Mouse (Mus musculus): ENCODE measurements around the gene Phactr1. TPM values are rescaled to one million over a fixed set of nuclear protein-coding genes. Genes with fewer than 3 reads are reported as not detected.

The Phactr1 gene
- total RNA-seq, 2 experiments from 2014 or later = 453 to 512 TPM

- H3K4me3 ChIP-seq = no peak overlapping the region
- intact Hi-C loops (cut with DNase I) = no loop called here
- DNase-seq (ENCODE audit: extremely low spot score in 1 of 2, low spot score in 2 of 2) = no peak
- H3K27ac ChIP-seq = no peak overlapping the region
- TF ChIP-seq CTCF (IDR thresholded peaks at IDR 0.05) = no peak
Measured at GRCm38 (mm10) chr13:43123895-43124682, 443.7 kb downstream of the Phactr1 start.

GRCm38 (mm10) chr13:43124683-43125074 lies 444.3 kb downstream of the Phactr1 start:
- no peak for TF ChIP-seq CTCF (IDR thresholded peaks at IDR 0.05)
- no peak overlapping the region for H3K27ac ChIP-seq
- no peak for DNase-seq (ENCODE audit: extremely low spot score in 1 of 2, low spot score in 2 of 2)
- no peak overlapping the region for H3K4me3 ChIP-seq
- intact Hi-C loops (cut with DNase I) = no loop called here

- H3K27ac ChIP-seq = no peak overlapping the region
- intact Hi-C loops (cut with DNase I) = no loop called here
Measured at GRCm38 (mm10) chr13:43130161-43130560, 449.7 kb downstream of the Phactr1 start.

GRCm38 (mm10) chr13:43131741-43132191 lies 451.3 kb downstream of the Phactr1 start:
- Histone ChIP-seq H3K4me3 (no peak overlapping the region), H3K27ac (no peak overlapping the region)
- intact Hi-C loops (cut with DNase I) = no loop called here
- DNase-seq (ENCODE audit: extremely low spot score in 1 of 2, low spot score in 2 of 2) = no peak
- TF ChIP-seq CTCF (IDR thresholded peaks at IDR 0.05) = no peak

More at GRCm38 (mm10) chr13:43130161-43130560, 449.7 kb downstream of the Phactr1 start:
- no peak for DNase-seq (ENCODE audit: extremely low spot score in 1 of 2, low spot score in 2 of 2)
- TF ChIP-seq CTCF (IDR thresholded peaks at IDR 0.05) = no peak
- H3K4me3 ChIP-seq = no peak overlapping the region

GRCm38 (mm10) chr13:43132859-43133258 lies 452.4 kb downstream of the Phactr1 start:
- H3K27ac ChIP-seq = no peak overlapping the region
- DNase-seq (ENCODE audit: extremely low spot score in 1 of 2, low spot score in 2 of 2) = no peak
- H3K4me3 ChIP-seq = no peak overlapping the region
- intact Hi-C loops (cut with DNase I) = no loop called here
- no peak for TF ChIP-seq CTCF (IDR thresholded peaks at IDR 0.05)

- TF ChIP-seq CTCF (IDR thresholded peaks at IDR 0.05) = no peak
- intact Hi-C loops (cut with DNase I) = no loop called here
- Histone ChIP-seq H3K4me3 (no peak overlapping the region), H3K27ac (no peak overlapping the region)
- DNase-seq (ENCODE audit: extremely low spot score in 1 of 2, low spot score in 2 of 2) = no peak
Measured at GRCm38 (mm10) chr13:43133400-43133799, 453.0 kb downstream of the Phactr1 start.

- DNase-seq (ENCODE audit: extremely low spot score in 1 of 2, low spot score in 2 of 2) = no peak
- no peak overlapping the region for H3K27ac ChIP-seq
- H3K4me3 ChIP-seq = no peak overlapping the region
- intact Hi-C loops (cut with DNase I) = no loop called here
- TF ChIP-seq CTCF (IDR thresholded peaks at IDR 0.05) = no peak
Measured at GRCm38 (mm10) chr13:43134468-43134867, 454.0 kb downstream of the Phactr1 start.

- TF ChIP-seq CTCF (IDR thresholded peaks at IDR 0.05) = no peak
- Histone ChIP-seq H3K27ac (peak overlapping the region; percentile 51), H3K4me3 (no peak overlapping the region)
- DNase-seq (ENCODE audit: extremely low spot score in 1 of 2, low spot score in 2 of 2) = no peak
- intact Hi-C loops (cut with DNase I) = no loop called here
Measured at GRCm38 (mm10) chr13:43144720-43145418, 464.4 kb downstream of the Phactr1 start.

- Histone ChIP-seq H3K4me3 (no peak overlapping the region), H3K27ac (no peak overlapping the region)
- no peak for TF ChIP-seq CTCF (IDR thresholded peaks at IDR 0.05)
- intact Hi-C loops (cut with DNase I) = no loop called here
- DNase-seq (ENCODE audit: extremely low spot score in 1 of 2, low spot score in 2 of 2) = no peak
Measured at GRCm38 (mm10) chr13:43146515-43147258, 466.3 kb downstream of the Phactr1 start.

- no peak overlapping the region for H3K4me3 ChIP-seq
- intact Hi-C loops (cut with DNase I) = no loop called here
- H3K27ac ChIP-seq = no peak overlapping the region; the same call in 1 of the 2 replicates
- TF ChIP-seq CTCF (IDR thresholded peaks at IDR 0.05) = no peak
- DNase-seq (ENCODE audit: extremely low spot score in 1 of 2, low spot score in 2 of 2) = no peak
Measured at GRCm38 (mm10) chr13:43148692-43149091, 468.3 kb downstream of the Phactr1 start.

- DNase-seq (ENCODE audit: extremely low spot score in 1 of 2, low spot score in 2 of 2) = no peak
- intact Hi-C loops (cut with DNase I) = no loop called here
- Histone ChIP-seq H3K4me3 (no peak overlapping the region), H3K27ac (no peak overlapping the region)
- TF ChIP-seq CTCF (IDR thresholded peaks at IDR 0.05) = no peak
Measured at GRCm38 (mm10) chr13:43149661-43150060, 469.2 kb downstream of the Phactr1 start.

- no peak for TF ChIP-seq CTCF (IDR thresholded peaks at IDR 0.05)
- no peak overlapping the region for H3K27ac ChIP-seq
- DNase-seq (ENCODE audit: extremely low spot score in 1 of 2, low spot score in 2 of 2) = no peak
- no peak overlapping the region for H3K4me3 ChIP-seq
- intact Hi-C loops (cut with DNase I) = no loop called here
Measured at GRCm38 (mm10) chr13:43152005-43152520, 471.6 kb downstream of the Phactr1 start.
